Comparison of ENCODE assay signal across 15 mouse cellular contexts in genomic region chr16:73940211-73940541, GRCm38 (mm10).
"Had no signal": no experiment of that assay in that cellular context is flagged by ENCODE, and none has a peak within 500 bp of the region (broad histone marks: within the 10 kb centered on the region; RNA-seq: fewer than 3 reads in every experiment).

No protein-coding gene starts in this region.

- H3K4me2 ChIP-seq: neural tube, embryonic 12.5 days; stomach, embryonic 15.5 days had no signal

- DNase-seq: retina, postnatal 1 day; right cerebral cortex, adult 18-20 months; right cerebral cortex, postnatal 14 days; right cerebral cortex, postnatal 25 days; right cerebral cortex, postnatal 4 days; spleen, adult 18-20 months; thymus, adult 18-20 months; thymus, adult 2 months; thymus, postnatal 14 days; thymus, postnatal 25 days; thymus, postnatal 36 days; thymus, postnatal 4 days had no signal

- H3K27me3 ChIP-seq: neural tube, embryonic 12.5 days; stomach, embryonic 15.5 days had no signal

- H3K9ac ChIP-seq: neural tube, embryonic 12.5 days; stomach, embryonic 15.5 days had no signal

- H3K27ac ChIP-seq: neural tube, embryonic 12.5 days; stomach, embryonic 15.5 days; stomach, postnatal 0 days had no signal

- H3K4me1 ChIP-seq: neural tube, embryonic 12.5 days; stomach, embryonic 15.5 days had no signal

- H3K9me3 ChIP-seq: neural tube, embryonic 12.5 days; stomach, embryonic 15.5 days had no signal

- H3K4me3 ChIP-seq: neural tube, embryonic 12.5 days; stomach, embryonic 15.5 days had no signal

- H3K36me3 ChIP-seq: neural tube, embryonic 12.5 days; stomach, embryonic 15.5 days had no signal
